Mouse (Mus musculus) CH12.LX (cell line): ENCODE results near the gene Minpp1. TPM values are rescaled to one million over a fixed set of nuclear protein-coding genes. Genes with fewer than 3 reads are reported as not detected.

Experiments
- DNase-seq: peaks from one replicate; pipeline ENCODE4 v3.0.0-alpha.2; 2013; ENCODE audit errors: extremely low read depth
- H3K27ac ChIP-seq: 2 replicates; pipeline ENCODE4 v1.5.1; 2012; ENCODE audit warnings: low read depth, mild to moderate bottlenecking, control low read depth, moderate library complexity; ENCODE audit not compliant: insufficient read depth
- H3K27me3 ChIP-seq: replicated peaks from 2 replicates; pipeline ENCODE3; 2012; ENCODE audit warnings: inconsistent platforms
- H3K36me3 ChIP-seq, 2 experiments: replicated peaks in 1 of 2; 2 replicates each; pipeline versions ENCODE3 to v1.6.1; 2012; ENCODE audit warnings: inconsistent platforms in 1 of 2, low read length in 1 of 2, mild to moderate bottlenecking in 1 of 2, mixed read lengths in 1 of 2, moderate library complexity in 1 of 2; ENCODE audit not compliant: control insufficient read depth in 1 of 2, insufficient read depth in 1 of 2
- H3K4me1 ChIP-seq, 2 experiments: 2 replicates each; pipeline ENCODE4 v1.6.1; 2012; ENCODE audit warnings: inconsistent platforms in 1 of 2, moderate library complexity in 1 of 2; ENCODE audit not compliant: insufficient read depth in 2 of 2, control insufficient read depth in 1 of 2
- H3K4me2 ChIP-seq: 2 replicates; pipeline ENCODE4 v1.6.1; 2012; ENCODE audit warnings: low read depth, mild to moderate bottlenecking, control low read depth; ENCODE audit not compliant: poor library complexity, insufficient read depth, severe bottlenecking
- H3K4me3 ChIP-seq, 3 experiments: fragments of 150-350 bp in 1 of 3; sonication (generic) in 1 of 3; replicated peaks in 1 of 3; 2 replicates each; pipeline versions ENCODE3 to v1.5.1; 2011 to 2012; ENCODE audit warnings: low read depth in 2 of 3, low read length in 2 of 3, mild to moderate bottlenecking in 2 of 3, moderate library complexity in 2 of 3, control low read depth in 1 of 3, improper control_type of control experiment in 1 of 3, inconsistent platforms in 1 of 3, mixed read lengths in 1 of 3; ENCODE audit not compliant: poor library complexity in 1 of 3
- H3K79me2 ChIP-seq: replicated peaks from 2 replicates; pipeline ENCODE4 v1.6.1; 2012; ENCODE audit warnings: mild to moderate bottlenecking, moderate library complexity; ENCODE audit not compliant: control insufficient read depth, poor library complexity, insufficient read depth, severe bottlenecking; ENCODE audit errors: extremely low read depth
- H3K9ac ChIP-seq: 2 replicates; pipeline ENCODE4 v1.6.1; 2012; ENCODE audit warnings: low read depth, mild to moderate bottlenecking, control low read depth, moderate library complexity; ENCODE audit not compliant: insufficient read depth
- H3K9me3 ChIP-seq: replicated peaks from 2 replicates; pipeline ENCODE3; 2012; ENCODE audit warnings: low read length, inconsistent platforms, mixed read lengths
- BHLHE40 ChIP-seq: IDR thresholded peaks from 2 replicates; pipeline ENCODE4 v1.6.1; 2011; ENCODE audit warnings: mild to moderate bottlenecking, low read depth, low read length, improper control_type of control experiment
- CHD2 ChIP-seq: IDR thresholded peaks from 2 replicates; pipeline ENCODE4 v1.6.1; 2011; ENCODE audit warnings: low read length, improper control_type of control experiment
- CTCF ChIP-seq, 2 experiments: IDR thresholded peaks in 1 of 2; conservative IDR thresholded peaks in 1 of 2; 2 replicates each; pipeline ENCODE4 v1.5.1; 2011 to 2012; ENCODE audit warnings: low read depth in 2 of 2, low read length in 2 of 2, improper control_type of control experiment in 1 of 2, inconsistent platforms in 1 of 2, mild to moderate bottlenecking in 1 of 2, moderate library complexity in 1 of 2
- E2F4 ChIP-seq: IDR thresholded peaks from 2 replicates; pipeline ENCODE4 v1.6.1; 2011; ENCODE audit warnings: low read depth, low read length, improper control_type of control experiment; ENCODE audit not compliant: insufficient replicate concordance
- ETS1 ChIP-seq: conservative IDR thresholded peaks from 2 replicates; pipeline ENCODE4 v1.6.1; 2012; ENCODE audit warnings: low read depth, mild to moderate bottlenecking, inconsistent platforms, low read length, improper control_type of control experiment, moderate library complexity
- HCFC1 ChIP-seq: IDR thresholded peaks from 2 replicates; pipeline ENCODE4 v1.6.1; 2012; ENCODE audit warnings: low read depth, mild to moderate bottlenecking, inconsistent platforms, low read length, improper control_type of control experiment
- KAT2A ChIP-seq: IDR thresholded peaks from 2 replicates; pipeline ENCODE4 v1.6.1; 2012; ENCODE audit warnings: low read length, improper control_type of control experiment, inconsistent platforms; ENCODE audit not compliant: insufficient replicate concordance
- MAX ChIP-seq: IDR thresholded peaks from 2 replicates; pipeline ENCODE4 v1.6.1; 2011; ENCODE audit warnings: low read length, improper control_type of control experiment
- MAZ ChIP-seq: IDR thresholded peaks from 2 replicates; pipeline ENCODE4 v1.6.1; 2012; ENCODE audit warnings: low read depth, mild to moderate bottlenecking, inconsistent platforms, low read length, improper control_type of control experiment, moderate library complexity
- MYC ChIP-seq: IDR thresholded peaks from 2 replicates; pipeline ENCODE4 v1.6.1; 2011; ENCODE audit warnings: low read depth, mild to moderate bottlenecking, improper control_type of control experiment, low read length
- NELFE ChIP-seq: IDR thresholded peaks from 2 replicates; pipeline ENCODE4 v1.6.1; 2011; ENCODE audit warnings: low read depth, low read length, improper control_type of control experiment
- NRF1 ChIP-seq: IDR thresholded peaks from 2 replicates; pipeline ENCODE4 v1.6.1; 2014; ENCODE audit warnings: low read depth, mild to moderate bottlenecking, inconsistent platforms, low read length, improper control_type of control experiment, moderate library complexity
- POLR2A ChIP-seq: IDR thresholded peaks from 2 replicates; pipeline ENCODE4 v1.6.1; 2011; ENCODE audit warnings: low read depth, mild to moderate bottlenecking, improper control_type of control experiment, low read length
- POLR2AphosphoS2 ChIP-seq: IDR thresholded peaks from 2 replicates; pipeline ENCODE4 v1.6.1; 2011; ENCODE audit warnings: low read depth, low read length, improper control_type of control experiment
- RAD21 ChIP-seq: IDR thresholded peaks from 2 replicates; pipeline ENCODE4 v1.6.1; 2011; ENCODE audit warnings: low read depth, mild to moderate bottlenecking, low read length, improper control_type of control experiment, moderate library complexity
- RCOR1 ChIP-seq: conservative IDR thresholded peaks from 2 replicates; pipeline ENCODE4 v1.6.1; 2012; ENCODE audit warnings: low read depth, mild to moderate bottlenecking, inconsistent platforms, low read length, improper control_type of control experiment
- SMC3 ChIP-seq: IDR thresholded peaks from 2 replicates; pipeline ENCODE4 v1.6.1; 2011; ENCODE audit warnings: low read depth, low read length, improper control_type of control experiment
- TBP ChIP-seq: conservative IDR thresholded peaks from 2 replicates; pipeline ENCODE4 v1.6.1; 2011; ENCODE audit warnings: low read depth, low read length, improper control_type of control experiment
- TCF12 ChIP-seq: IDR thresholded peaks from 2 replicates; pipeline ENCODE4 v1.6.1; 2014; ENCODE audit warnings: low read depth, mild to moderate bottlenecking, inconsistent platforms, low read length, improper control_type of control experiment
- UBTF ChIP-seq: IDR thresholded peaks from 2 replicates; pipeline ENCODE4 v1.6.1; 2012; ENCODE audit warnings: low read depth, mild to moderate bottlenecking, inconsistent platforms, low read length, improper control_type of control experiment, moderate library complexity
- ZC3H11A ChIP-seq: IDR thresholded peaks from 2 replicates; pipeline ENCODE4 v1.6.1; 2012; ENCODE audit warnings: low read depth, mild to moderate bottlenecking, inconsistent platforms, low read length, improper control_type of control experiment
- ZMIZ1 ChIP-seq: IDR thresholded peaks from 2 replicates; pipeline ENCODE4 v1.6.1; 2012; ENCODE audit warnings: low read depth, mild to moderate bottlenecking, inconsistent platforms, low read length, improper control_type of control experiment
- dilution Hi-C: fragments of 300-500 bp; cut with MboI; formaldehyde crosslinking; loops from 2 replicates; pipeline ENCODE4 v1.14.3; 2020; ENCODE audit warnings: low sequenced_read_pairs; ENCODE audit not compliant: extremely low pct_unique_long_range_greater_than_20kb, extremely low pct_ligation_motif_present
- in situ Hi-C: fragments of 300-500 bp; cut with MboI; formaldehyde crosslinking; loops from 3 replicates; pipeline ENCODE4 v1.14.3; 2019; ENCODE audit warnings: low sequenced_read_pairs, low pct_ligation_motif_present, low pct_unique_long_range_greater_than_20kb, mixed read lengths
- polyA plus RNA-seq: library from polyadenylated mRNA; unstranded; fragments of >175 nt; gene quantifications from 2 replicates; pipeline ENCODE4 v1.2.1, GENCODE M21; 2012; ENCODE audit warnings: low read depth; ENCODE audit not compliant: insufficient read length
- total RNA-seq, 2 experiments: library from RNA; depleted of rRNA; stranded (reverse); fragments of 300-350 nt in 1 of 2; fragments of >200 nt in 1 of 2; gene quantifications; 2 replicates each; pipeline ENCODE4 v1.2.3; 2012 to 2014

Minpp1 gene
- total and polyA plus RNA-seq, 3 experiments = 50.5 to 73.2 (median 50.7) TPM

DNA sequence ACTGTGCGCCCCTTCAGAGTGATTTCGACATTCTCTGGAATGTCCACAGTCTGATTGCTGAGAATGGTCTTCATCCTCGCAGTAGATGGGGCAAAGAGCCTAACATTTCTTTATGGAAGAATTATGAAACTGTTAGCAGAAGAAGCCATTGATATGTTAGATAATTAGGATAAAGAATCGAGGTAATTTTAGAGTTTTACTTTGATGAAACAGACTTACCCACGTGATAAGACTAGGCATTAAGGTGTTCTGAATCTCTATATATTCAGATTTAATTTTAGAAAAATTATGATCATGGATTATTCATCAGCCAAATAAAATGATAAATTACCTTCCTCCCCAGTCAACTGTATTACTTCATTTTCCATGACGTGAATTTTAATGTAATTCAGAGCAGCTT, 19.1 kb upstream of the Minpp1 start, which contains the start of gene Rpl9-ps6:
Gene Rpl9-ps6, minus strand, starts transcription at position 101 of the 400 bp plus-strand sequence.
- dilution Hi-C loops = no loop called here
- no peaks in the 10 kb centered on the region for H3K9me3 ChIP-seq
- no peak within 1 kb of the TSS for H3K9ac ChIP-seq
- TF ChIP-seq BHLHE40 (no peak), KAT2A (no peak), MAX (no peak), ZC3H11A (no peak), E2F4 (no peak), POLR2AphosphoS2 (no peak), ZMIZ1 (no peak), CTCF (conservative IDR thresholded peaks at IDR 0.05 in 1 of 2, IDR thresholded peaks at IDR 0.05 in 1 of 2; ENCODE audit: low read depth in 2 of 2, low read length in 2 of 2) (no peak), UBTF (no peak), ETS1 (no peak), POLR2A (no peak), CHD2 (no peak), HCFC1 (no peak), MYC (no peak), NELFE (no peak), SMC3 (no peak), MAZ (no peak)
- H3K4me2 ChIP-seq = no peak within 1 kb of the TSS
- no peak within 1 kb of the TSS for H3K4me3 ChIP-seq
- no peak within 1 kb of the TSS for H3K27ac ChIP-seq
- no peaks in the 10 kb centered on the region for H3K36me3 ChIP-seq
- no peaks in the 10 kb centered on the region for H3K27me3 ChIP-seq
- H3K79me2 ChIP-seq = no peaks in the 10 kb centered on the region
- in situ Hi-C loops = no loop called here
- H3K4me1 ChIP-seq = peaks cover 2 to 4% of the 10 kb centered on the region in 2 experiments; a peak in 1 of 4 replicates
- no peak for DNase-seq

DNA sequence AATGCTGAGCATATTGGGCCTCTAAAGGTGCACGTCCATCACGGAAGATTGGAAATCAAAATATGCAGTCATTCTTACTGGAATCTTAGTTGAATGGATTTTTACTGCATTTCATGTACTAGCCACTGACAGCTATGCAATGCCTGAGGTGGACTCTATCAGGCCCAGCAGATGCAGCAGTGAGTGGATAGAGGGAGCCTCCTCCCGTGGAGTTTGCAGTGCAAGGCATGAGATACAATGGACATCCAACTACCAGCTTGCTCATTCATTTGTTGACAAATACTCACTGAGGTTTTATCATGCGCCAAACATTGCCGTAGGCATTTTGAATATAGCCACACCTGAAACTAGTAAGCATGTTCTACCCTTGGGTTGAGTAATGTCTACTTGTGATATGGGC, 18.2 kb upstream of the Minpp1 start:
- Histone ChIP-seq H3K4me2 (no peak overlapping the region), H3K9me3 (no peaks in the 10 kb centered on the region), H3K27ac (no peak overlapping the region), H3K79me2 (no peaks in the 10 kb centered on the region), H3K4me3 (no peak overlapping the region), H3K4me1 (peaks cover 2 to 4% of the 10 kb centered on the region in 2 experiments; a peak in 1 of 4 replicates), H3K27me3 (no peaks in the 10 kb centered on the region), H3K36me3 (no peaks in the 10 kb centered on the region), H3K9ac (no peak overlapping the region)
- no peak for TF ChIP-seq RCOR1
- no peak for TF ChIP-seq TCF12
- no peak for TF ChIP-seq BHLHE40
- no peak for TF ChIP-seq CHD2
- no peak for TF ChIP-seq KAT2A
- no peak for TF ChIP-seq TBP
- TF ChIP-seq POLR2A = no peak
- no peak for TF ChIP-seq RAD21
- TF ChIP-seq NRF1 = no peak
- in situ Hi-C loops (no loop called here), dilution Hi-C loops (no loop called here)
- no peak for DNase-seq
